Mouse (Mus musculus): ENCODE data around the gene Clec12a.

DNA sequence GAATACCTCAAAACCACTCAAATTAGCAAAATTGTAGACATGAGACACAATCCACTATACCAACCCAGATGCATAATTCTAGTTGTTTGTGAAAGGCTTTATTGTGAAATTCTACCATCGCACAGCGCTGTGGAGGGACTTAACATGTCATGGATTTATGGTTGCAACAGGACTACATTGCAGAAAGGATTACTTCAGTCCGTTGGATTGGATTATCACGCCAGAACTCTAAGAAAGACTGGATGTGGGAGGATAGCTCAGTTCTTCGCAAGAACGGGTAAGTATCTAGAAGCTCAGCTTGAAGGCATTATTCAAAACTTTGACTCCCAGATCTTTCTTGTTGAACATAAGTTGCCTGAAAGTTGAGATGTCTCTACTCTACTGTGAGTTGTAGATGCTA is 60.9 kb downstream of the Clec12a start:
- TF ChIP-seq POLR2A (IDR thresholded peaks at IDR 0.05; ENCODE audit: low read depth, low read length) = no peak
- TF ChIP-seq CTCF (IDR thresholded peaks at IDR 0.05; ENCODE audit: extremely low read depth, insufficient read length, insufficient replicate concordance, low read depth, low read length) = no peak

All from small intestine, adult 2 months (tissue).